Mouse (Mus musculus): Measurements from ENCODE around the gene Fam172a.

DNA sequence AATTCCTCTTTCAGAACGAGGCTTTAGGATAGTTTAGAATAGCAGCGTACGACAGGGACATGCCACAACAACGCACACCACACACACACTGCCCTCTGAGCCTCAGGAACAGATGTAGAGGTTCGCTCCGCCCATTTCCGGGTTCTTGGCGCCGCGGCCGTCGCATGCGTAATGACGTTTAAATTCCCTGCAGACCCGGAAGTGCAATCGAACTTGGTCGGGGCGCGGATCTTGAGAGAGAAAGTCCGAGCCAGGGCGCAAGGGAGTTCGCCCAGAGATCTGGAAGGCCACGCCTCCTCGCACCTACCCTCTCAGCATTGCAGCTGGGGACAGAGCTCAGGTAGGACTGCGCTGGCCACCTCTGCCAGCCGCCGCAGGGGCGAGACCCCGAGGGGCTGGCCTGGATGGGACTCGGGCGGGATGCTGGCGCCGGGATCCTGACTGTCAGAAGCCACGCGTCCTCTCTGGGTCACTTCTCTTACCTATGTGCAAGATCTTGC lies 6.7 kb downstream of the Fam172a start:
- no peak for TF ChIP-seq CTCF (IDR thresholded peaks at IDR 0.05; ENCODE audit: low read depth)
- no peak for TF ChIP-seq EP300 (IDR thresholded peaks at IDR 0.05; ENCODE audit: low read depth)

Data from liver, postnatal 0 days (tissue).